Mouse (Mus musculus) spleen, adult 12 weeks (tissue): ENCODE data around the gene Neurl4.
"Not testable (repeated sequence)": the region's sequence is repeated elsewhere in the genome, so short reads cannot be mapped to it uniquely, and the experiment has no call there.

ENCODE experiments used
- DNase-seq: peaks from one replicate; pipeline ENCODE4 v3.0.0; 2022; ENCODE audit warnings: low spot score

Neurl4 gene

DNA sequence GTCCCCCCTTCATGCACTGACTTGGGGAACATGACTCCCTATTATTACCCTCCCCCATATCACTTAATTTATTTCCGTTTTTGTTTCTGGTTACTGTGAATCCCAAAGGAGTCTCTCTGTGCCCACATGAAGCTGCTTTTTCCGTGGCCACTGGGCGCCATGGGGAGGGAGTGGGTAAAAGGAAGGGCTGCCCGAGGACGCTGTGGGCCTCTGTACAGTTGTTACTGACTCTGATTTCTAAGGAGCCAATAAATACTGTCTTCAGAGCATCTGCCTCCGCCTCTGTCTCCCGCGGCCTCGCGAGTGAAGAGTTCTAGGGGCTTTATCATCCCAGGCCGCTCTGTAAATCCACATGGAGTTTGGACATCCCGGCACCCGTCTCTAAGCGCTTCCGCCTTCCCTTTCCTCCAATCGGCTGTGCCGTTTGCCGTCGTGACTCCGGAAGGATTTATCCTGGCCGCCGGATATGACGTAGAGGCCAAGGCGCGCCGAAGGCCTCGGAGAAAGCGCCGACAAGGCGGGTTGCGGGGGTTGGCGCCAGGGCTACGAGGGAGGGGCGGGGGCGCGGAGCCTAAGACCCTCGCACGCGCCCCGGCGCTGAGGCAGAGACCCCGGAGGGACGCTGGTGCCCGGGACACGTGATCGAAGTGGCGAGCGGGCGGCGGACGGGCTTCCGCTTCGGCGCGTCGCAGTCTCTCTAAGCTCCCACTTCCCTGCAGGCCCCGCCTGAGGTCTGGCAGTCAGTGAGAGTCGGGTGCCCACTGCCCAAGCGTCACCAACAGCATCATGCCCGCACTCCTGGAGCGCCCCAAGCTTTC, 12.9 kb downstream of the Neurl4 start, which contains the start of gene Gps2:
Gps2 (plus strand) TSS at position 335 of the 818 bp plus-strand sequence.
- DNase-seq: peak; percentile 85

DNA sequence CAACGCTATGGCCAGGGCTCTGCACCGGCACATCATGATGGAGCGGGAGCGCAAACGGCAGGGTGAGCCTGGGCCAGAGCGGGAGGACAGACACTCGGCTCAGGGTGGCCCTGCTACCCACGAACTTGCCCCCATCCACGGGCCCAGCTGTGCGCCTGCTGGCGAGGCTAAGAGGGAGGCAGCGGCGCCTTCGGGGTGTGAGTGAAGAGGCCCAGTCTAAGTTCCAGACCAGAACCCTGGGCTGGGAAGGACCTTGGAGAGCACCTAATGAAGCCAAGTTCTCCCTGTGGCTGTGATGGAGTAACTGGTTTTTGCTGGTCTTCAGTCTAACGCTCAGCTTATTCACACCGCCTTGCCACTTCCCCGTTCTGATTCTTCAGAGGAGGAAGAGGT, 13.5 kb downstream of the Neurl4 start:
- DNase-seq: no peak

DNA sequence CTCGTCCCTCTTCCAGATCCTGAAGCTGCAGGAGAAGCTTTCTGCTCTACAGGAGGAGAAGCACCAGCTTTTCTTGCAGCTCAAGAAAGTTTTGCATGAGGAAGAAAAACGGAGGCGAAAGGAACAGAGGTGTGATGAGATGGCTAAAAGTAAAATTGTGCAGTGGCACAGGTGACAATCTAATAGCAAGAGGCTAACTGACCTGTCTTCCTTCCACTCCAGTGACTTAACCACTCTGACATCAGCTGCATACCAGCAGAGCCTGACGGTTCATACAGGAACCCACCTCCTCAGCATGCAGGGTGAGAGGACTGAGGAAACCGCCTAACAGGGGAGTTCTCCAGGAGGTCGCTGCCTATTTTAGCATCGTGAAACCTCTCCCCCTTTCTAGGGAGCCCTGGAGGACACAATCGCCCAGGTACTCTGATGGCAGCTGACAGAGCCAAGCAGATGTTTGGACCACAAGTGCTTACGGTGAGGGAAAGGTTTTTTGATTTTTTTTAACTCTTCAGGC, 14.1 kb downstream of the Neurl4 start:
- DNase-seq: no peak

DNA sequence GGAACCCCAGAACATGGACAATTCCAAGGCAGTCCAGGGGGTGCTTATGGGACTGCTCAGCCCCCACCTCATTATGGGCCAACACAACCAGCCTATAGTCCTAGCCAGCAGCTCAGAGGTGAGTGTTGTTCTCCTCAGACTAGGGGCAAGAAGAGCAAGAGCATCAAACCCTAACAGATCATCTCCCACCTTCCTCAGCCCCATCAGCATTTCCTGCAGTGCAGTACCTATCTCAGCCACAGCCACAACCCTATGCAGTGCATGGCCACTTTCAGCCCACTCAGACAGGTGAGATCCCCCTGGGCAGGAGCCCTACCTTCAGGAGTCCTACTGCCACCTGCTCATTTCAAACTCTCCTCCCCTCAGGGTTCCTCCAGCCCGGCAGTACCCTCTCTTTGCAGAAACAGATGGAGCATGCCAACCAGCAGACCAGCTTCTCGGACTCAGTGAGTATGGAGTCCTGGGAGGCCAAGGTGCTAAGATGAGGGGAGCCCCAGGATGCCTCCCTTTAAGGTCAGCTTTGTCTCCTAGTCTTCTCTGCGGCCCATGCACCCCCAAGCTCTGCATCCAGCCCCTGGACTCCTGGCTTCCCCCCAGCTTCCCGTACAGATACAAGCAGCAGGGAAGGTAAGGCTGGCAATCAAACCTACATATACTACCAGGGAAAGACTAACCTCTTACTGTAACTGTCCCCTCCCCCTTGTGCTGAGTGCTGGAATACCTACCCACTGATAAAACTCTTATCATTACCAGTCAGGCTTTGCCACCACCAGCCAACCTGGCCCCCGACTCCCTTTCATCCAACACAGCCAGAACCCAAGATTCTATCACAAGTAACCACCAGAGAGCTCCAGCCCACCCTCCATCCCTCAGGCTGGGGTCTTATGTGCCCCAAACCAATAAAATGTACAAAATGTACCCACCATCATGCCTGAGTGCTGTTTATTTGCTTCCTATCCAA, 15.1 kb downstream of the Neurl4 start:
- DNase-seq: peak; percentile 59

DNA sequence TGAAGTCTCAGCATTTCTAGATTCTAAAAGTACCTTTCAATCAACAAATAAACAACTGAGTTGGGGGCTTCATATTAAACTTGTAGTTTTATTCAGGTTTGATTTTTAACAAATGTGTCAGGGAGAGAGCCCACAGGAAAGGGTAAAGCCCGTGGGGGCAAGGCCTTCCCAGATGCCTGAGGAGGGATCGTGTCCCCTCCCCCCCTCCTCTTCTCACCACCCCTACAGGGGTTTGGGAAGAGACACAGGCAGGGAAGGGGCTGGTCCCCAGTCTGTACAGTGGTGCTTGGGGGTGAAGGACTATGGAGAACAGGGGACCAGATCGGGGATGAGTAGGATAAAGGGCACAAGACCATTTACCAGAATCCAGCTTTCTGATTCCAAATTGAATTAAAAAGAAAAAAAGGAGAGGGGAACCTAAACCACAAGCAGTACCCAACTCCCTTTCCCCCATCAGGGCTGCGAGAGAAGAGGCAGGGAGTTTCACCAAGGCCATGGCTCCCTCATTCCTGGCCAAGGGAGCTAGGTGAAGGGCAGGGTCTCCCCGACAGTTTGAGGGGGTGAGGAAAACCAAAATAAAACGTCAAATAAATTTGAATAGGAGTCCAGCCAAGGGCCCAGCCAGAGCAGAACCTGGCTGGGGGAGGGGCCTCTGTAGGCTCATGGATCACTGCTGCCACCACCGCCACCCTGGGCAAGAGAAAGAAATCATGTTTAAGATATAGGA, 15.9 kb downstream of the Neurl4 start:
- not testable (repeated sequence) for DNase-seq

DNA sequence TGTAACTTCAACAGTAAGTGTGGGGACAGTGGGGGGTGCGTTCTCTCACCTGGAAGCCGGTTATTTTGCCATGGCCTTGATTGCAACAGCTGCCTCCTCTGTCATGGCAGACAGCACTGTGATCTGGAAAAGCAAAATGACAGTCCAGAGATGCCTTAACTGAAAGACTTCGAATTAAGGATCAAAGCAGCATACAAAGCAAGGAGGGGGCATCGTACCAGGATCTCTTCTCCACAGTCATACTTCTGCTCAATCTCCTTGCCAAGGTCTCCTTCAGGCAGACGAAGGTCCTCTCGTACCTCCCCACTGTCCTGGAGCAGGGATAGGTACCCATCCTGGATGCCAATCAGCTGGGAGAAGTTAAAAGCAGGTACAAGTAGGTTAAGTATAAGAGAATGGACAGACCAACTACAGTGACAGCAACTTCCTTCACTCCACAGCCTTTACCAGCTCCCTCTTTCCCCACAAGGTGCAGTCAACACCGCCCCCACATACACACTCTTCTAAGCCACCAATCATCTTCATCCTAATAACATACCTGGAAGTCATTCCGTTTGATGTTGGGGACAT, 16.6 kb downstream of the Neurl4 start:
- DNase-seq: no peak

DNA sequence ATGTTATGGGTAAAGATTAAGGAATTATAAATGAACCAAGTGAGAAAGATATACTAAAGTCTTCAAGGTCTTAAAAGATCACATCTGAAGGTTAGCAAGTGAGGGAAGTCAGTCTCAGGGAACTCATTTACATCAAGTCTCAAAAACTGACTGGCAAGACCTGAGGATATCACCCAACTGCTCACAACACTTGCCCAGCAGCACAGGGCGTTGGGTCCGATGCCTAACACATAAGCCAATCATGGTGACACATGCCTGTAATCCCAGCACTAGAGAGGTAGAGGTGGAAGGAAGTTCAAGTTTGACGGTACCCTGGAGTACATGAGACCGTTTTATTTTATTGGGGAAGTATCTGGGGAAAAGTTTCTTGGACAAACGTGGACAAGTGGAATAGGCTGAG, 17.2 kb downstream of the Neurl4 start:
- DNase-seq: no peak

DNA sequence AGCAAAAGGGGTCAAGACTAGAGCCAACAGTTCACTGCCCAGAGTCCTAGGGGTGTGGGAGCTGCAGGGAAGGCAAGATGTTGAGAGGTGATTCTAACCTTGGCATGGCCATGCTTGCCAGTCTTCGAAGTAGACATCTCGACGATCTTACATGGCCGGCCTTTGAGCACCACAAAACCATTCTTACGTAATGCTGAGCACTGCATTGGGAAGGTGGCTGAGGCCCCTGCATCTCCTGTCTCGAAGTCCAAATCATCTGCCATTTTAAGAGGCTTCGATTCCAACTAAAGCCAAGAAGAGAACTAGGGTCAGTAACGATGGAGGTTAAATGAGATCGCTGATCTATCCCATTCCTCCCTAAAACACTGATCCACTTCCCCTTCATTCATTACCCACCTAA, 18.2 kb downstream of the Neurl4 start:
- no peak for DNase-seq

DNA sequence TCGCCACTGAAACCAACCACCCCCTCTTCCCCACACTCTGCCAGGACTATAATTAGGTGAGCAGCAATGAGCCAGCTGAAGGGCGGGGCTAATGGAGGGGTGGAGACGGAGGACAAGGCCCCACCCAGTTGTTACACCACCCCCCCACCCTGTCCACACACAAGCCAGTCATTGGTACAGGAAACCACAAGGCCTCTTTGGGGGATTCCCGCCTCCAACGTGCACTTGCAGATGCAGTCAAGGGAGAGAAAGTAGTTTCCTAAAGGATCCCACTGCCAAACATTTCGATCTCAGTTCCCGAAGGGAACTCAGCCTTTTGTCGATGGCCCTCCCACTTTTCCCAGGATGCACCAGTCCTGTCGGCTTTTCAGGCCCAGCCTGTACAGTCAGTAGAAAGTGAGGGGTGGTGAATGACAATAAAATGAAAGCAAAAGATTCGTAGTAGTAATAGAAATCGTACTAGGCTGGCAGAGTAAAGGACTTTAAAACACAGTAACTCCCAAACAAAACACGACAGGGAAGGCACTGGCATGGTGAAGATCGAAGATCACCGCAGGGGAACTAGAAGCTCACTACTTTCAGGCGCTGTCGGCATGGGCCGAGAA, 18.9 kb downstream of the Neurl4 start:
- DNase-seq: peak; percentile 82

DNA sequence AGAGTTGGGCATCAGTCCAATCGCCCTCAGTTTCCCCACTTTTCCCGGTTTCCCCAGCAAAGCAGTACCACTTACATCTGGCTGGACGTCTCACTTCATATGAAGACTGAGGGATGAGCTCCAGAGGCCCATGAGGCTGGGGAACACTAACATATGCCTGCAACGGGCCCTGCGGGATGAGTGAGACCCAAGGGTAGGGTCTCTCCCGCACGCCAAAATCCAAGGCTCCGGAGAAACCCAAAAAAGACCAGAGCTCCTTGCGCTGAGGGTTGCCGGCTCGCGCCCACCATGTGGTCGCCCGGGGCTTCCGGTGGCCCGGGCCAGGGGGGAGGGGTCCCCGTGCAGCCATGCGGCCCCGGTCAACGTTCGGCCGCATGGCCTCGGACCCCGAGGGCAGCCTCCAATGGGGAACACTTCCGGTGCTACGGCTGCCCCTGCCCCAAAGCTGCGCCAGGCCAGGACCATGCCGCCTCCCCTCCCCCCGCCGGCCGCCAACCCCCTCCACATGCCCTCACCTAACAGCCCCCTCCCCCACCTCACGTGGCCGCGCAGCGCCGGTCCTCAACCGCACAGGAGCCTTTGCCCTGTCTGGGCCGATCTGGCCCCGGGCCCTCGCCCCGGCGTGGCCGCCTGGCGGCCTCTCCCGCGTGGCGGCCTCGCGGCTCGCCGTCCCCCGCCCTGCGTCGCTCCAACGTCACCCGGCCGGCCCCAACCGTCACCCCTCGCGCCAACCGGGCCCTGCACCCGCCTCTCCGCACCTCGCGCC, 19.6 kb downstream of the Neurl4 start:
- no peak for DNase-seq

DNA sequence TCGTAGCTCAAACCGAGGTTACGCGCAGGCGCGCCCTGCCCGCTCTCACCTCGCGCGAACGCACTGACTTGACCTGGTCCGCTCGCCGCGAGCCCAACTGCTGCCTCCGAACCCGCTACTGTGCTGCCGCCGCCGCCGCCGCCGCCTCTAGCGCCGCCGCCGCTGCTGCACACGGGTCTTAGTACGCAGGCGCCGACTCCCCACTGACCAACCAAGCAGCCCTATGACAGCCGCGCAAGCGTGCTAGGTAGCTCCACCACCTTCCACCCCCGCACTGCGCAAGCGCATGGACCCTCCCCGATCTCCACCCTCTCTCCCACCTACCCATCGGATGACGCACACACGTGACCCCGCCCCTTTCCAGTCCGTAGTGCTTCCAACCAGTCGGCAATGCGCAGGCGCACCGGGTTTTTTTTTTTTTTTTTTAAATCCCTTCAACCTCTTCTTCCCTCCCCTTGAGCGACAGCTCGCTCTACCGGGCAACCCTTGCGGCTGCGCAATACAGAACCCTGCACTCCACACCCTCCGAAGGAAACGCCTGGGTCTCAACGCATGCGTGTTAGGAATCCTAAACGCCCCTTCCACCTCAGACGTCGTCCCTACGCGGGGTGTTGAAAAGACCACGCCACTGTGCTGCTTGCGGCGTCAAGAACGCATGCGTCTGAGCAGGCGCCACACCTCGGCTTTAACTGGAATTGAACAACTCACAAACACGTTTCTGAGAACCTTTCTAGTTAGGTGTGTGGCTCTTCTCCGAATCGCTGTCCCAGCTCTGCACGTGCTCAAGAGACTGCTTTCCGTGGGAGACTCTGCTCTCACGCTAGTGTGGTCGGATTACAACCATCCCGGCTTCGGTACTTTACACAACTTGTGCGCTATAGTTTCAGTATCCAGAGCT, 20.5 kb downstream of the Neurl4 start, which contains the start of gene Eif5a:
Eif5a (minus strand) TSS at position 845 of the 898 bp plus-strand sequence.
- peak; percentile 100 for DNase-seq

DNA sequence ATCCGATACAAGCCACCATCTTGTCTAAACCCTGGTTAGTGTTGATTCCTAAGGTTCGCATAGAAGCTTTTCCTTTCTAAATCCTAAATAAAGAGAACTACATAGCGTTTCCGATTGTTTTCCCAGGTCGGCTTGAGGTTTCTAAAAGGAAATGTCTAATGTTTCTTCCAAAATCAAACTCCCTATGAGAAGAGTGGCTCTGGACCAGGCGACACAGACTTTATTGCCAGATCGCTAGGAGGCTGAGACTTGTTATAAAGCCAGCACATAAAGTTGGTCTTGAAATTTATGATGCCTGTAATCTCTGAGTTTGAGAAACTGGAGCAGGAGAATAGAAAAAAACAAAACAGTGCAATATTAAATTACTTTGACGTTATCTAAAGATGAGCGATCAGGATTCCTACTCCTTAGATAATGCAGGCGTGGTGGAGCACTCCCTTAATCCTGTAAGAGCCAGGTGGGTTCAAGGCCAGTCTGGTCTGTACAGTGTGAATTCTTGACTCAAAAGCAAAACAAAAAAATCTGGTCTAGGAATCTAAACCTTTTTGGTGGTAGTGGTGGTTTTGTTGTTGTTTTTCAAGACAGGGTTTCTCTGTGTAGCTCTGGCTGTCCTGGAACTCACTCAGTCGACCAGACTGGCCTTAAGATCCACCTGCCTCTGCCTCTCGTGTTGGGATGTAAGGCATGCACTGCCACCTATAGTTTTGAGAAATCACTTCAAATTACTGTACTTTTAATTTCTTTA, 21.3 kb downstream of the Neurl4 start:
- no peak for DNase-seq

DNA sequence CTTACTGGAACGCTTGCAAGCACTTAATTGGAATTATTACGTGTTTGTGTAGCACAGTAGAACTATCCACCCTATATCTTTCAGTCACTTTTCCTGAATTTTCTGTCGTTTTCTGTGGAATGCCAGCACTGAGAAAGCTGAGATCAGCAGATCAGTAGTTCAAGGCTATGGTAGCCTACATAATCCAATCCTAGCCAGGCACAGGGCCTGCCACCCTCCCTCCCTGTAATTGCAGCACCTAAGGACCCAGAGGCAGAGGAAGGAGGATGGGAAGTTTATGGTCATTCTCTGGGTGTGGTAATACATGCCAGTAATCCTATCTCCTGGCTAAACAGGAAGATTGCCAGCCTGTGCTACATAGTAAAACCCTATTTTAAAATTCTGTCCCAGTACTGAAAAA, 21.9 kb downstream of the Neurl4 start:
- DNase-seq: no peak

DNA sequence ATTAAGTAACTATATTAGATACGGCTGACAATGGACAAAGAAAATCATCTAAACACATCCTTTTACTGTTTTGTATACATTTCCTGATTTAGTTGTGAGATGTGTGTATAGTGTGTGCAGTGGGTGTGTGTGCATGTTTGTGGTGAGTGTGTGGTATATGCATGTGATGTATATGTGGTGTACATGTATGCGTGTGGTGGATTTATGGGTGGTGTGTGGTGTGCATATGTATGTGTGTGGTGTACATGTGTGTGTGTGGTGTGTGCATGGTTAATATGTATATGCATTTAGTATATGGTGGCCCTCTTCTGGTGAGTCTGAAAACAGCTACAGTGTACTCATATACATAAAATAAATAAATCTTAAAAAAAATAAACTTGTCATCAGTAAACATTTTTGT, 26.6 kb downstream of the Neurl4 start:
- no peak for DNase-seq

DNA sequence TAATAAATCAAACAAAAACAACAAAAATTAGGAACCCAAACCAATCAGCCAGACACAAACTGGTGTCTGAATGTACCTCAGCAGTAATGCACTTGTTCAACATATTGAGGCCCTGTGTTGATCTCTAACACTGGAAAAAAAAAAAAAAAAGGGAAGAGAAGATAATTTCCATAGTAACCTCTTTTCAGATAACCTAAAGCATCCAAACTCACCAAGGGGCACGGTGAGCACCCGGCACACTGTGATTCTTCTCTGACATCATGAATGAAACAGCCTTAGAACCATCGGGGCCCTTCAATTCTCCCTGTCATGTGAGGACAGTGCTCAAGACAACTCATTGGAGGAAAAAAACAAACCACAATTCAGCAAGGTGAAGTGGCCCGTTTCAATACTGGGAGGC, 28.8 kb downstream of the Neurl4 start:
- no peak for DNase-seq

DNA sequence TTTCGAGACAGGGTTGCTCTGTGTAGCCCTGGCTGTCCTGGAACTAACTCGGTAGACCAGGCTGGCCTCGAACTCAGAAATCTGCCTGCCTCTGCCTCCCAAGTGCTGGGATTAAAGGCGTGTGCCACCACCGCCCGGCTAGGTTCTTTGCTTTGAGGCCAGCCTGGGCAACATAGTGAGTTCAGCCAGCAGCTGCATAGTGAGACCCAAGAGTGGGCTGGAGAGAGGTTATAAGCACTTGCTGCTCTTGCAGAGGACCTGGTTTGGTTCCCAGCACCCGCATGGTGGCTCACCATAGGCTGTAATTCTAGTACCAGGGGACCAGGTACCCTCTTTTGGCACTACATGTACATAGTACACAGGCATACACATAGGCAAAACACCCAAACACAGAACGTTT, 29.3 kb downstream of the Neurl4 start:
- not testable (repeated sequence) for DNase-seq

DNA sequence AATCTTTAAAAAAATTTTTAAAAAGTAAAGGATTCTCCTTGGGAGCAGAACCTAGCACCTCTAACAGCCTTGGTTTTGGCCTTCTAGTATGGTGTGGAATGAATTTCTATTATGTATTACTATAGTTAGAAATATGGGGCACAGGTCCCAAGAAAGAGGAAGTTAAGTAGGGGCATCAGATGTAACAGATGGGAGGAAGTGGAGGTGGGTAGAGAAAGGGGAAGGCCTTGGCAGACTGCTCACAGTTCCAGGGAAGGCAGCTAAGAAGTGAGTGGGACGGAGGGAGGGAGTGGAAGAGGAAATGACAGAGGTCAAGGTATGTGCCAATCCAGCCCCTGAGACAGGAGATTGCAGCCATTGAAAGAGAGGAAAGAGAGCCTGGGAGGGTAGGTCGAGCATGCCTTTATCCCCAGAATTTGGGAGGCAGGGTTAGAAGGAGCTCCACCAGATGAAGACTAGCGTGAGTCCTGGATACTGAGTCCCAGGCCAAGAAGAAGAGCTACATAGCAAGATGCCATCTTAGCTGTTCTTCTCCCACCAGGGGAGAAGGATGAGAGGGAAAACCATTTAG, 30.2 kb downstream of the Neurl4 start:
- DNase-seq: no peak

DNA sequence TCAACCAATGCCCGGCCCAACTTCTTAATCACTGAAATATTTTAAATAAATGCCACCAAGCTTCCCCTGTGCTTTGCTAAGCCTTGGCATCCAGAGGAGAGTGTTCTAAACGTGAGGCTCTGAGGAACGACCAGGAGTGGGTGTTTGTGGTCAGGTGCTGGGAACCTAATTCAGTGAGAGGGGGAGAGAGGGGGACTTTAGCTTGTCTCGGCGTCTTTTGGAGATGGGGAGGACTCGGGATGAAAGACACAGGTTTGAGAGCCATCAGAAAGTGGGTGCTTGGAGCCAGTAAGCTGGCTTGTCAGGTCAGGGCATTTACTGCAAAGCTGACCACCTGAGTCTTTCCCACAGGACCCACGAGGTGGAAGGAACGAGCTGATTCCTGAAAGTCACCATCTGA, 30.9 kb downstream of the Neurl4 start:
- DNase-seq: no peak
